Mouse (Mus musculus): ENCODE results near the gene Vps35l. TPM values are rescaled to one million over a fixed set of nuclear protein-coding genes. Genes with fewer than 3 reads are reported as not detected.

The Vps35l gene
- polyA plus RNA-seq, 1 experiment from 2014 or later: 66.7 TPM

DNA sequence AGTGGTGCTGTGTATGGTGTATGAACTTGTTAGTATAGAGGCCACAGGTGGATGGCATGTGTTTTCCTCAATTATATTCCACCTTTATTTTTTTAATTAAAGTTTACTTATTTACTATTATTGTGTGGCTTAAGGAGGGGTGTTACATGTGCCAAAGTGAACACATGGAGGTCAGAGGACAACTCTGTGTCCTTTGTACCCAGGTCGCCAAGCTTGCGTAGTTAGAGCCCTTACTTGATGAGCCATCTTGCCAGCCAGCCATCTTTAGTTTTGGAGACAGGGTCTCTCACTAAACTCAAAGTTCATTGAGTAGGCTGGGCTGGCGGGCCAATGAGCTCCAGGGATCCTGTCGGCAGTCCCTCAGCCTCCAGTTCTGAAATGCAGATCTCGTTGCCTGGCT is 47.3 kb downstream of the Vps35l start:
- Histone ChIP-seq H3K4me3 (no peak overlapping the region), H3K4me1 (no peaks in the 10 kb centered on the region), H3K36me3 (peaks cover 51% of the 10 kb centered on the region), H3K4me2 (replicated peaks) (no peak overlapping the region), H3K9ac (no peak overlapping the region), H3K27ac (no peak overlapping the region), H3K9me3 (no peaks in the 10 kb centered on the region), H3K27me3 (no peaks in the 10 kb centered on the region)
- 93% methylated on average over 5 of the region's 5 CpGs for WGBS
- no peak for ATAC-seq (ENCODE audit: low FRiP score, low read depth)

DNA sequence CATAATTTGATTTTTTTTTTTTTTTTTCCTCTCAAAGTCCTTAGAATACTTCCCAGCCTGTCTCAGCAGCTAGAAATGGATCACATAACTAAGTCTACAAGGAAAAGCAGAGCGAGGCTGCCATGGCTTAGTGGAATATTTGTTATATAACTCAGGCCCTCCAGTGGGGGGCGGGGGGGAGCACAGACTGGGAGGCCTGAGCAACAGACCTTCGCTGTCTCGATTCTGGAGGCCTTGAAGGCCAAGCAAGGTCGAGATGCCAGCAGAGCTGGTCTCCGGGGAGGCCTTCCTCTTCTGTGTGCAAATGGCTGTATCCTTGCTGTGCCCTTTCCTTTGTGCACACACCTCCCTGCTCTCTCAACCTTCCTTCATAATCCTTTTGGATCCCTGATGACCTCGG is 48.5 kb downstream of the Vps35l start:
- no peaks in the 10 kb centered on the region for H3K27me3 ChIP-seq
- H3K4me1 ChIP-seq: no peaks in the 10 kb centered on the region
- H3K4me2 ChIP-seq (replicated peaks): no peak overlapping the region
- no peak overlapping the region for H3K27ac ChIP-seq
- no peak for ATAC-seq (ENCODE audit: low FRiP score, low read depth)
- no peak overlapping the region for H3K9ac ChIP-seq
- H3K4me3 ChIP-seq: no peak overlapping the region
- no peaks in the 10 kb centered on the region for H3K9me3 ChIP-seq
- WGBS: 71% methylated on average over 7 of the region's 7 CpGs
- H3K36me3 ChIP-seq: peaks cover 61% of the 10 kb centered on the region

- Histone ChIP-seq H3K4me3 (no peak overlapping the region), H3K4me1 (no peaks in the 10 kb centered on the region), H3K36me3 (peaks cover 63% of the 10 kb centered on the region), H3K27me3 (no peaks in the 10 kb centered on the region), H3K4me2 (replicated peaks) (no peak overlapping the region), H3K9me3 (no peaks in the 10 kb centered on the region), H3K9ac (no peak overlapping the region), H3K27ac (no peak overlapping the region)
- WGBS: 84% methylated on average over 5 of the region's 5 CpGs
- ATAC-seq (ENCODE audit: low FRiP score, low read depth): no peak
Observed at GRCm38 (mm10) chr7:118790292-118790691, 50.3 kb downstream of the Vps35l start.

DNA sequence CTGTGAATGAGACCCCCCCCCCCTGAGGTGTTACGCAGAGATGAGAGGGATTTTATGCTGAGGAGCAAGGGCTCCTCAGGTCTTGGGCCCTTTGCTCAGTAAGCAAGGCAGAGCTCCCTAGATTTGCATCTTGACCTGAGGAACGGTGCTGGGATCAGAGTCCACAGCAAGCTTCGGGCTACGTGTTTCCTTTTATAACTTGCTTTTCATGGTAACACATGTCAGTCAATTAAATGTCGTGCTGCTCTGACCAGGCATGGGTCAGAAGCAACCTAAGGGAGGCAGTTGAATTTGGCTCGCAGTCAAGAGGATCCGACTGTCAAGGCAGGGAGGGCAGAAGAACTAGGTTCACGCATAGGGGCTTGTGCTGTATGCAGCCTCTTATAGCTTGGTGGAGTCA is 53.9 kb downstream of the Vps35l start:
- H3K4me2 ChIP-seq (replicated peaks): no peak overlapping the region
- no peak for ATAC-seq (ENCODE audit: low FRiP score, low read depth)
- WGBS: 86% methylated on average over 8 of the region's 8 CpGs
- no peak overlapping the region for H3K27ac ChIP-seq
- no peak overlapping the region for H3K9ac ChIP-seq
- no peaks in the 10 kb centered on the region for H3K9me3 ChIP-seq
- H3K27me3 ChIP-seq: no peaks in the 10 kb centered on the region
- peaks cover 80% of the 10 kb centered on the region for H3K36me3 ChIP-seq
- no peaks in the 10 kb centered on the region for H3K4me1 ChIP-seq
- no peak overlapping the region for H3K4me3 ChIP-seq

- H3K9me3 ChIP-seq: no peaks in the 10 kb centered on the region
- no peaks in the 10 kb centered on the region for H3K4me1 ChIP-seq
- WGBS: 92% methylated on average over 8 of the region's 8 CpGs
- ATAC-seq (ENCODE audit: low FRiP score, low read depth): no peak
- H3K4me2 ChIP-seq (replicated peaks): no peak overlapping the region
- no peak overlapping the region for H3K27ac ChIP-seq
- no peak overlapping the region for H3K9ac ChIP-seq
- H3K36me3 ChIP-seq: peaks cover 90% of the 10 kb centered on the region
- no peaks in the 10 kb centered on the region for H3K27me3 ChIP-seq
- no peak overlapping the region for H3K4me3 ChIP-seq
Observed at GRCm38 (mm10) chr7:118795779-118796178, 55.8 kb downstream of the Vps35l start.

DNA sequence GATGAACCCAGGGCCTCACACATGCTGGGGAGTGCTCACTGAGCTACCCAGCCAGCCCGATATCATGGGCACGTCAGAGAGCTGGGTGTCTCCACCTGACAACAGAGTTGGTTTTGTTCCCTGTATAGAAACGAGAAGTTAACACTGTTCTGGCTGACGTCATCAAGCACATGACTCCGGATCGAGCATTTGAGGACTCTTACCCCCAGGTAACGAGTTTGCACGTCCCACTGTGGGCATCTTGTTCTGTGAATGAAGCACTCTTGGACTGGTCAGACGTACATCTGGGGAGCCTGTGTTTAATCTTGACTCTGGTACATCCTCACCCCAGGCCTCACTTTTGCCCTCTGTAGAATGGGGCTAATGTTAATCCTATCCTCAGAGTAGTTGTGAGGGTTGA is 56.8 kb downstream of the Vps35l start:
- H3K4me3 ChIP-seq: no peak overlapping the region
- H3K9me3 ChIP-seq: no peaks in the 10 kb centered on the region
- no peak overlapping the region for H3K27ac ChIP-seq
- H3K4me1 ChIP-seq: no peaks in the 10 kb centered on the region
- 85% methylated on average over 9 of the region's 9 CpGs for WGBS
- no peaks in the 10 kb centered on the region for H3K27me3 ChIP-seq
- H3K36me3 ChIP-seq: peaks cover 87% of the 10 kb centered on the region
- no peak for ATAC-seq (ENCODE audit: low FRiP score, low read depth)
- H3K4me2 ChIP-seq (replicated peaks): no peak overlapping the region
- no peak overlapping the region for H3K9ac ChIP-seq

GRCm38 (mm10) chr7:118797600-118797999 is 57.6 kb downstream of the Vps35l start:
- WGBS: 88% methylated on average over 7 of the region's 7 CpGs
- ATAC-seq (ENCODE audit: low FRiP score, low read depth): no peak
- H3K4me2 ChIP-seq (replicated peaks): no peak overlapping the region
- no peaks in the 10 kb centered on the region for H3K4me1 ChIP-seq
- H3K4me3 ChIP-seq: no peak overlapping the region
- H3K27ac ChIP-seq: no peak overlapping the region
- peaks cover 86% of the 10 kb centered on the region for H3K36me3 ChIP-seq
- no peaks in the 10 kb centered on the region for H3K9me3 ChIP-seq
- no peaks in the 10 kb centered on the region for H3K27me3 ChIP-seq
- no peak overlapping the region for H3K9ac ChIP-seq

- WGBS: 85% methylated on average over 6 of the region's 6 CpGs
Observed at GRCm38 (mm10) chr7:118798105-118798570, 58.1 kb downstream of the Vps35l start.

DNA sequence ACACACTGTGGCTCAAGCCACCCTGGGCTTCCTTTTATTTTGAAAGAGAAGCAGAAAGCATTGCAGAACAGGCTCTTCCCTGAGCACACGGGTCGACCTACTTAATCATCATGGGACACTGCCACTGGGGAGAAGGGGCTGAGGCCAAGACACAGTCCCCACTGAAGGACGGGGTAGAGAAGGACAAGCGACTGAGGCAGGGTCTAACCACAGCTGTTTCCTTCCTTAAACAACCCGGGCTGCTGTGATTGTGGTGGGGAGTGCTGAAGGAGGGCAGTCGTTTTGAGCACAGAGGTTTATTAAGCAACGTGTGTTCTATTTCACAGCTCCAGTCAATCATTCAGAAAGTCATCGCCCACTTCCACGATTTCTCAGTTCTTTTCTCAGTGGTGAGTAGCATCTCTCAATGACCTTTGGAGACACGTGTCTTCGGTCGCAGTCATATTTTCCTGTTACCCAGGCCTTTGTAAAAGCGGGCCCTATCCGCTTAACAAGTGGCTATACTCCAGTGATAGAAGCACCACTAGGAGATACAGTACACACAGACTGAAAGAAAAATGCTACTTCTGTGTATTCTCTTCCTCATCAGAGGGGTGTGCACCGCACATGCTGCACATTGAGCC is 60.2 kb downstream of the Vps35l start:
- H3K36me3 ChIP-seq: peaks cover 86% of the 10 kb centered on the region

More at GRCm38 (mm10) chr7:118798105-118798570, 58.1 kb downstream of the Vps35l start:
- Histone ChIP-seq H3K9me3 (no peaks in the 10 kb centered on the region), H3K27me3 (no peaks in the 10 kb centered on the region), H3K4me2 (replicated peaks) (no peak overlapping the region), H3K9ac (no peak overlapping the region), H3K36me3 (peaks cover 86% of the 10 kb centered on the region), H3K4me1 (no peaks in the 10 kb centered on the region), H3K27ac (no peak overlapping the region), H3K4me3 (no peak overlapping the region)
- ATAC-seq (ENCODE audit: low FRiP score, low read depth): no peak

GRCm38 (mm10) chr7:118801791-118802190 is 61.8 kb downstream of the Vps35l start:
- WGBS: 94% methylated on average over 3 of the region's 3 CpGs
- Histone ChIP-seq H3K27me3 (no peaks in the 10 kb centered on the region), H3K36me3 (peaks cover 77% of the 10 kb centered on the region), H3K9me3 (no peaks in the 10 kb centered on the region), H3K9ac (no peak overlapping the region), H3K27ac (no peak overlapping the region), H3K4me1 (no peaks in the 10 kb centered on the region), H3K4me3 (no peak overlapping the region), H3K4me2 (replicated peaks) (no peak overlapping the region)
- ATAC-seq (ENCODE audit: low FRiP score, low read depth): no peak

More for the DNA sequence above, 60.2 kb downstream of the Vps35l start:
- Histone ChIP-seq H3K4me1 (no peaks in the 10 kb centered on the region), H3K27me3 (no peaks in the 10 kb centered on the region), H3K9ac (no peak overlapping the region), H3K4me2 (replicated peaks) (no peak overlapping the region), H3K27ac (no peak overlapping the region), H3K9me3 (no peaks in the 10 kb centered on the region), H3K4me3 (no peak overlapping the region)
- no peak for ATAC-seq (ENCODE audit: low FRiP score, low read depth)
- 86% methylated on average over 15 of the region's 15 CpGs for WGBS

- no peak overlapping the region for H3K27ac ChIP-seq
- no peaks in the 10 kb centered on the region for H3K4me1 ChIP-seq
- no peaks in the 10 kb centered on the region for H3K9me3 ChIP-seq
- 93% methylated on average over 8 of the region's 8 CpGs for WGBS
- no peaks in the 10 kb centered on the region for H3K27me3 ChIP-seq
- H3K4me3 ChIP-seq: no peak overlapping the region
- no peak overlapping the region for H3K9ac ChIP-seq
- H3K4me2 ChIP-seq (replicated peaks): no peak overlapping the region
- no peak for ATAC-seq (ENCODE audit: low FRiP score, low read depth)
- H3K36me3 ChIP-seq: peaks cover 71% of the 10 kb centered on the region
Observed at GRCm38 (mm10) chr7:118803425-118803824, 63.4 kb downstream of the Vps35l start.

DNA sequence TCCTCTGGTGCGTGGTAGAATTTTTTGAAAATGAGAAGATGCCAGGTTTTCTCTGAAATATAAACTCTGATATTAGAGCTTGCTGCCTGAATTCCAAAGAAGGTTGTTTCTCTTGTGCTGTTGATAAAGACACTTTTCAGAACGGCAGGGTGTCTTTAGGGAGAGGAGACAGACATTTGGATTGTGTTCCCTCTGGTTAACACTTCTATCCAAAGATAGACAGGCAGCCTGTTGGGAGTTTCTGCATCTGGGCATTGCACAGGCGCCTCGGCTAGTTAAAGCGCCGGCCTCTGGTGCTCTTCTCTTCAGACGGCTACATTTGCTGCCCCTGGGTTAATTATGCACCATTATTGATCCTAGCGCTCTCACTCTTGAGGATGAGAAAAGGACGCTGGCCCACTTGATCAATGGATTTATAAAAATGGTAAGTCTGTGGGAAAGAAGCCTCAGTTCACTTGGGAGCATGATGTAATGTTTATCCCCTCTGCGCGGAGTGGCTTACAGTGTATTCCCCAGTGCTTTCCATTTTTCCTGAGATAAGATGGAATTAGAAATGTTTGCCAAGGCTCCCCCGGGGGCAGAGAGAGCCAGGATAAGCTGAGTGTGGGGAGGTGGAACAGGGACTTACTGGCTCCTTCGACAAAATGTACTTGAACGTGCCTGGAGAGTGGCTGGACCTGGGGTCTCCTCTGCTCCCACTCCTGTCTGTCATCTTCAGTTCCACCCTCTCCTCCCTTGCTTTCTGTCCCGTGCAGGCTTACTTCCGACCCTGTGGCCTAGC is 66.8 kb downstream of the Vps35l start:
- no peaks in the 10 kb centered on the region for H3K27me3 ChIP-seq
- no peak overlapping the region for H3K9ac ChIP-seq
- no peak for ATAC-seq (ENCODE audit: low FRiP score, low read depth)
- no peaks in the 10 kb centered on the region for H3K9me3 ChIP-seq
- 83% methylated on average over 16 of the region's 16 CpGs for WGBS
- H3K4me2 ChIP-seq (replicated peaks): no peak overlapping the region
- no peak overlapping the region for H3K4me3 ChIP-seq
- H3K27ac ChIP-seq: no peak overlapping the region
- H3K4me1 ChIP-seq: no peaks in the 10 kb centered on the region
- peaks cover 69% of the 10 kb centered on the region for H3K36me3 ChIP-seq
